Mouse (Mus musculus): ENCODE results near the gene Zranb1. TPM values are rescaled to one million over a fixed set of nuclear protein-coding genes. Genes with fewer than 3 reads are reported as not detected.

The Zranb1 gene
- total RNA-seq, 2 experiments from 2014 or later, result 21.8 to 42.3 TPM

DNA sequence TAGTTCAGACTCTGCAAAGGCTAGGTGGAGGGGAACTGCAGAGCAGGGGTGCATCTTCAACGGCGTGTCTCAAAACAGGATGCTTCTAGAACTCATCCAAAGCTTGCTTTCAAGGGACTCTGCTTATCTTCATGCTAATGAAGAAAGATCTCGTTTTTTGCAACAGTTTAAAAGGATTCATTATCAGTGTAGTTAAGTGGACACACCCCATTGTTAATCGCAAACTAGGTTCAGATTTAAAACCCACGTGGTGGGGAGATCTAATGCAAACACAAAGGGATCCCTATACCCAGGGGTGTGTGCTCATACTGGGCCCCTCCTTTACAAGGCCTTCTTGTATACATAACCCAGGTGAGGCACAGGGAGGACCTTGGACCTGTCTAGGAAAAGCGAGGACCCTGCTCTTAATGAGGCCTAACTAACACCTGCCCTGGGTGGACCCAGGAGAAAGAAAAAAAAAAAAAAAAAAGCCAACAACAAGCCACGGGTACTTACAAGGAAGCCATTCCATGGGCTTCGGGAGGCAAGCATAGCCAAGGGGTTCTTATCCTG is 98.6 kb downstream of the Zranb1 start:
- ATAC-seq (ENCODE audit: poor library complexity, severe bottlenecking), result peak; percentile 23; the same call in 1 of the 2 replicates

DNA sequence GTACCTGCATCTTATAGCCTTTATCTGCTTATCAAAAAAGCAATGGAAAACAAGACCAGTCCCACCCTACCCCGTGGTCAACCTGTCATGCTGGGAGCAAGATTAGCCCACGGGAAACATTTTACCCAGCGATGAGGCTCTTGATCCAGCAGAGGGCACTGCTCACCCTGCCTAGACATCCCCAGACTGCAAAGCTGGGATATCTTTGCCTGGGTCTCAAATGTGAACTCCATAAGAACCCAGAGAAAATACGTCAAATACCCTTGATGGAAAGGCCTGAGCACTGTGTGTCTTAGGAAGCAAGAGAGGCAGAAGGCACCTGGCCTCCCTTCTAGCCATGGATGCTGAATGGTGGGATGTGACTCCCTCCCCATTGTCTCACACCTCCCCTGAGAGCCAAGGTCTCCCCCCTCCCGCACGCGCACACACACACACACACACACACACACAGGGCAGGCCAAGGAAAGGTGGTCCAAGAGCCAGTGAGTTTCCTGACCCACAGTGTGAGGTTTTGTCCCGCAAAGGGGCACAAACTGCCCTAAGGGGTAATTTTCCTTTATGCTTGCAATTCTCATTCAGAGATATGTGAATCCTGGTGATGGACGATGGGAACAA is 101.8 kb downstream of the Zranb1 start:
- peak; percentile 92 for ATAC-seq (ENCODE audit: poor library complexity, severe bottlenecking)

DNA sequence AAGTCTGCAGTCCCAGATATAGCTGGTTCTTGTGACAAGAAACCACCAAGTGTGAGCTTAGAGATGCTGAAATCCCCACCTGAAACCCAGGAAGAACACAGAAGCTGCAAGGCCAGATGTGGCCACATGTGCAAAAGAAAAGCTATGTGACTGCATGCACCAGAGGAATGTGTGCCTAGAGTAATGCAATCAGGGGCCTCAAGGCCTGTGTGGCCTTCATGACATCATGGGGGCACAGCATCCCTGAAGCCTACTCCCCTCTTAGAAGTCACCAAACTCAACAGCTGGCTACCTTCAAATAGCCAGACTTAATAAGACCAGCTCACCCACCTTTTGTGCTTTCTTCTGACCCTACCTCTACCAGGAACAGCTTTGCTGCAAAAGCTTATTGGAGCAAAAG is 105.0 kb downstream of the Zranb1 start:
- ATAC-seq (ENCODE audit: poor library complexity, severe bottlenecking), result no peak

Other genes starting within 250 kb of the Zranb1 start
- 21.7 and 26.3 TPM in 2 replicates for gene Fam53b, start 117.3 kb upstream of the Zranb1 start, total RNA-seq (2015)
- gene Fam53b, start 117.3 kb upstream of the Zranb1 start, total RNA-seq (2017), result 11.3 and 18.9 TPM in 2 replicates
- 24.7 and 31.9 TPM in 2 replicates for gene Eef1akmt2, start 78.5 kb upstream of the Zranb1 start, total RNA-seq (2015)
- 34.9 and 35.8 TPM in 2 replicates for gene Eef1akmt2, start 78.5 kb upstream of the Zranb1 start, total RNA-seq (2017)
- gene Abraxas2, start 71.9 kb upstream of the Zranb1 start, total RNA-seq (2015), result 49.4 and 51.6 TPM in 2 replicates
- 47.6 and 48.0 TPM in 2 replicates for gene Abraxas2, start 71.9 kb upstream of the Zranb1 start, total RNA-seq (2017)
- gene Fgfr2, start 192.2 kb downstream of the Zranb1 start, total RNA-seq (2015), result 0.41 and 0.51 TPM in 2 replicates
- 0.26 and 0.41 TPM in 2 replicates for gene Fgfr2, start 192.2 kb downstream of the Zranb1 start, total RNA-seq (2017)
- 43.2 and 49.3 TPM in 2 replicates for gene Ctbp2, start 193.2 kb downstream of the Zranb1 start, total RNA-seq (2015)
- 50.2 and 57.6 TPM in 2 replicates for gene Ctbp2, start 193.2 kb downstream of the Zranb1 start, total RNA-seq (2017)